Mouse (Mus musculus): ENCODE measurements around the gene Elp6.

Elp6 gene

DNA sequence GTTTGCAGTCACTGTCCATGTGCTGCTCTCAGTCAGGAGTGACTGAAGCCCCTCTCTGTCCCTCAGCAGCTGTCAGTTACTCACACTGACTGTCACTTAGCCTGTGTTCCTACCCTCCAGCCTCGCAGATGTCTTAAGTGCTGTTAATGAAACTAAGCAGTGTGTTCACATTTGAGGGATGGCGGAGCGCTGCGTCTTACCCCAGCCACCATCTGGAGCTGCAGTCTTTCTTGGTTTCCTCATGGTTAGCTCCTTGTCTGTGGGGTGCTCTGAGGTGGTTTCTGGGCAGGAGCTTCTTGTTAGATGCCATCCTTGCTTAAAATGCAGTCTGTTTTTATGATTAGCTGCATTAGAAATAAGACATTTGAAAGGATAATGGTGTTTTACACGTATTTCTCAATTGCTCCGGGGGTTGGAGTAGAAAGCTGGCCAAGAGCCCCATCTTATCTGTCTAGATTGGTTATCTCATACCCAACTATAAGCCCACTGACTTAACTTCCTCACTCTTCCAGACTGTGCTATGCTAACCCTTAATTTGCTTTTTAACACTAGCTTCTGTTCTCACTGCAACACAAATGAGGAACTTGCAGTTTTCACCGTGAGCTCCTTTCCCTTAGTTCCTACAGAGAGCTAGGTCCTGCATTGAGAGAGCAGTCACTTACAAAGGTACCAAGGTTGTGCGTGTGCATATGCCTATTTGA is 47.1 kb downstream of the Elp6 start:
- DNase-seq (ENCODE audit: low read depth, low spot score) = no peak

DNA sequence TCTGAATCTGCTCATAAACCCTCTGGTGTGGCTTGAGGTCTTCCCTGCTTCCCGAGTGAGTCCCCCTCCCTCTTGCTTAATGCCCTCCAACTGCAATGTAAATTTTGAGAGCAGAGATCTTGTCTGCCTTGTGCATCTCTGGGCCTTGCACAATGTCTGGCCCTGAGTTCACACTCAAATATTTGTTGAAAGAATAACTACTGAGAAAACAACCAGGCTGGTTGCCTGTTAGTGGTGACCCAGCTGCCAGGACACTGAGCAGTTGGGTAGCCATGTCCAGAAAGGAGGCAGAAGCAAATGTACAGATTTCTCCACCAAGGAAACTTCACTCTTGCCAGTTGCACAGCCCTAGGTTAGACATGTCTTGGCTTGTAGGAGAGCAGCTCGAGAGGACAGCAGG is 53.4 kb downstream of the Elp6 start:
- DNase-seq (ENCODE audit: low read depth, low spot score) = no peak

DNA sequence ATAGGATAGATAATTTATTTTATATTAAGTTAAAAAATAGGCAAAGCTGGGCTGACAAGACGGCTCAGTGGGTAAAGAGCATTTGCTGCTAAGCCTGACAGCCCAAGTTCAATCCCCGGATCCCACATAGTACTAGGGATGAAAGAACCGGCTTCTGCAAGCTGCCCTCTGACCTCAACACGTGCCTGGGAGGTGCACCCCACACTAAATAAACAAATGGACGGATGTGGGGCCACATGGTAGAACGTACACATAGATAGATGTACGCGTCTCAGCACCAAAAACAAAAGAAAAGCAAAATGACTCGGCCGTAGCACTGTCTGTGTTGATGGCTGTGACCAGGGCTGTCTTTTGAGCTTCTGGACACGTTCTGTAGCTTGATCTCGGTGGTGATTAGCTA is 56.3 kb downstream of the Elp6 start:
- no peak for DNase-seq (ENCODE audit: low read depth, low spot score)

DNA sequence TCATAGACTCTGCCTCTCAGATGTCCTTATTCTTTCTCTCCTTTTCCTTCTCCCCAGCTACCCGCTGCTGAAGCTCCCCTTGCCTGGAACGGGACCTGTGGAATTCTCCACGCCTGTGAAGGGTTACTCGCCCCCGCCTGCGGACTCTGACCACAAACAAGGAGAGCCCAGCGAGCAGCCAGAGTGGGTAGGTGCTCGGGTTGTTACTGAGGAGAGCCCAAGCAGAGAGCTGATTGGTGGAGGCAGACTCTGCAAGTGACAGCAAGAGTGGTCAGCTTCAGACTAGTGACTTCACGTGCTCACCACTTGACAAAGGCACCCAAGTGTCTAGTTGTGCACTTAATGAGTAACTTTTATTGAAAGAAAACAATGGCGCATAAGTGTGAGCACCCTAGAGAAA is 57.4 kb downstream of the Elp6 start:
- no peak for DNase-seq (ENCODE audit: low read depth, low spot score)

DNA sequence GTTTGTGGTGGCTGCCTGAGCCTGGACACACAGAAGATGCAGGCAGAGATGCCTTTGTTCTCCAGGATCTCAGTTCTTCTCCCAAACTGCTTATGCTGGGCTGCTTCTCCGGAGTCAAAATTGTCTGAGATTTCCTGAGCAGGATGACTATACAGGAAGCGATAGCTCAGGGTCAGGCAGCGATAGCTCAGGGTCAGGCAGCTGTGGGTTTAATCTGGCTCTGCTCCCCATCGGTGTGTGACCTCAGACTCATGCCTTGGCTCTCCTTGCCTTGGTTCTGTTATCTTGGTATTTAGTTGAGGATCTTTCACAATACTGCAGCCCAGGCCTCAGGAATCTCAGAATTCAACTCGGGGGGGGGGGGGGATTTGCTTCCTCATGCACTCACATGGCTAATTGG is 61.8 kb downstream of the Elp6 start:
- no peak for DNase-seq (ENCODE audit: low read depth, low spot score)

DNA sequence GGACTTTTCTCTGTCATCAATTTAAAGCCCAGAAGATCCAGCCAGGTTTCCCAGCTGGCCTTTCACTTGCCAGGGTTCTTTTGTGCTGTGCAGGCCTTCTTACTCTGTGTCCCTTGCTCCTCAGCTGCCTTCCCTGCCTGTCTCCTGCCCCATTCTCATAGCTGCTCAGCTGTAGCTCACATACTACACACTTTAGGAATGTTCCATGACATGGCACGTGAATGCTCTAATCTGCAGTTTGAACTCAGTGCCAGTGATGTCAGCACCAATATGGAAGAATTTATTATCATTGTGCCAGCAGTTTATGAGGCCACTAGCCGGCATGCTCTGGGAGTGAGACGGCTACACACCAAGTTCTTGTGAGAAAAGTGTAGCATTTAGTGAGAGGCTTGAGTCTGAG is 64.9 kb downstream of the Elp6 start:
- DNase-seq (ENCODE audit: low read depth, low spot score) = no peak

Data from CD4-positive helper T cell, adult 2 months (primary cell).